Mouse (Mus musculus) liver, embryonic 14.5 days (tissue): ENCODE data around the gene Gm17018. TPM values are rescaled to one million over a fixed set of nuclear protein-coding genes. Genes with fewer than 3 reads are reported as not detected.

ENCODE experiments used
- ATAC-seq: fragments of 200-750 bp; cut with Nextera tagmentation; 2 replicates; pipeline ENCODE4 v1.8.0; 2017; ENCODE audit warnings: moderate number of reproducible peaks, mild to moderate bottlenecking, moderate library complexity; ENCODE audit not compliant: insufficient read depth
- DNase-seq, 3 experiments: peaks; one replicate each; pipeline ENCODE4 v3.0.0-alpha.2; 2012 to 2013; ENCODE audit warnings: low read depth in 3 of 3, low spot score in 3 of 3
- H3K27ac ChIP-seq: fragments of 300-500 bp; sonication (generic); 2 replicates; pipeline ENCODE4 v1.5.1; 2014; ENCODE audit warnings: moderate library complexity, mild to moderate bottlenecking, control low read depth, inconsistent platforms
- H3K27me3 ChIP-seq: fragments of 300-500 bp; sonication (generic); 2 replicates; pipeline ENCODE4 v1.6.1; 2014; ENCODE audit warnings: mild to moderate bottlenecking, low read length, moderate library complexity; ENCODE audit not compliant: control insufficient read depth, insufficient read depth
- H3K36me3 ChIP-seq: fragments of 300-500 bp; sonication (generic); replicated peaks from 2 replicates; pipeline ENCODE4 v1.6.1; 2014; ENCODE audit warnings: low read depth; ENCODE audit not compliant: control insufficient read depth, insufficient read depth
- H3K4me1 ChIP-seq, 2 experiments: fragments of 200-500 bp in 1 of 2; fragments of 300-500 bp in 1 of 2; sonication (generic) in 1 of 2; replicated peaks; 2 replicates each; pipeline ENCODE4 v1.6.1; 2012 to 2014; ENCODE audit warnings: antibody characterized with exemption in 1 of 2, inconsistent platforms in 1 of 2, low read length in 1 of 2; ENCODE audit not compliant: control insufficient read depth in 2 of 2, insufficient read depth in 2 of 2
- H3K4me2 ChIP-seq: fragments of 300-500 bp; sonication (generic); 2 replicates; pipeline ENCODE4 v1.6.1; 2014; ENCODE audit warnings: low read depth, mild to moderate bottlenecking, control low read depth, moderate library complexity
- H3K4me3 ChIP-seq, 2 experiments: fragments of 200-500 bp in 1 of 2; fragments of 300-500 bp in 1 of 2; sonication (generic) in 1 of 2; 2 replicates each; pipeline ENCODE4 v1.5.1; 2012 to 2014; ENCODE audit warnings: low read depth in 2 of 2, low read length in 2 of 2, mild to moderate bottlenecking in 2 of 2, control low read depth in 1 of 2, inconsistent platforms in 1 of 2, moderate library complexity in 1 of 2; ENCODE audit not compliant: insufficient read depth in 1 of 2
- H3K9ac ChIP-seq: fragments of 300-500 bp; sonication (generic); replicated peaks from 2 replicates; pipeline ENCODE4 v1.6.1; 2014; ENCODE audit warnings: mild to moderate bottlenecking, control low read depth, moderate library complexity
- H3K9me3 ChIP-seq: fragments of 300-500 bp; sonication (generic); 2 replicates; pipeline ENCODE4 v1.6.1; 2016; ENCODE audit warnings: low read length, mixed read lengths; ENCODE audit not compliant: control insufficient read depth
- CTCF ChIP-seq: IDR thresholded peaks from 2 replicates; pipeline ENCODE4 v1.5.1; 2016; ENCODE audit warnings: antibody characterized with exemption, low read depth, control low read depth
- EP300 ChIP-seq: IDR thresholded peaks from 2 replicates; pipeline ENCODE4 v1.6.1; 2016; ENCODE audit warnings: antibody characterized with exemption, low read depth
- WGBS: fragments of 180-500 bp; shearing (Covaris S2); extraction: QIAGEN DNeasy Blood & Tissue Kit; methylation state at CpG from one replicate; pipeline ENCODE4 v1.1.7; 2014; ENCODE audit not compliant: insufficient replicate concordance; 5-methylcytosine and 5-hydroxymethylcytosine counted together
- polyA plus RNA-seq, 2 experiments: library from polyadenylated mRNA; depleted of rRNA in 1 of 2; stranded (reverse) in 1 of 2; unstranded in 1 of 2; fragments of >200 nt; fragmentation: Nextera tagmentation in 1 of 2; extraction: Ambion mirVana in 1 of 2; gene quantifications; 2 replicates each; pipeline versions ENCODE4 v1.2.1 to v1.2.3; 2012 to 2014

Gm17018 gene
- polyA plus RNA-seq, 2 experiments, result 7.5 to 15.5 TPM

DNA sequence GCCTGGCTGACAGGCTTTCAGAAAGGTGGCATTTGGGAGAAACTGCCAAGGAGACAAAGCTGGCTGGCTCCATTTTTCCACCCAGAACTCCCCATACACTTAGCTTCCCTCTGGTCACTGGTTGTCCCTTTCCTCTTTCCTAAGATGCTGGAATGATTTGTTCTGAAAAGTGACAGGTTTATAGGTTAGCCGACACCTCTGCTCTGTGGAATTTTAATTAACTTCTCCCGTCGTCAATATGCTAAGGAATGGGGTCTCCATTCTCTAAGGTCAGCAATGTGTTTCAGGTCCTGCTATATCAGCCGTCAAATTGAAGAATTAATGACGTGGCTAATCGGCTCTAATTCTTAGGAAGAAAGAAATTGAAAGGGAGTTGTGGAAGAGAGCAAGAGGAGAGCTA lies 68.2 kb downstream of the Gm17018 start:
- TF ChIP-seq EP300, result no peak
- TF ChIP-seq CTCF, result no peak
- no peaks in the 10 kb centered on the region for H3K36me3 ChIP-seq
- no peaks in the 10 kb centered on the region for H3K9me3 ChIP-seq
- H3K4me1 ChIP-seq, result peaks cover 19 to 24% of the 10 kb centered on the region in 2 experiments
- no peak for ATAC-seq
- H3K4me3 ChIP-seq, result no peak overlapping the region
- WGBS, result 73% methylated on average over 6 of the region's 6 CpGs
- no peak overlapping the region for H3K4me2 ChIP-seq
- H3K27ac ChIP-seq, result no peak overlapping the region
- H3K27me3 ChIP-seq, result no peaks in the 10 kb centered on the region
- H3K9ac ChIP-seq, result no peak overlapping the region
- DNase-seq, result no peak

DNA sequence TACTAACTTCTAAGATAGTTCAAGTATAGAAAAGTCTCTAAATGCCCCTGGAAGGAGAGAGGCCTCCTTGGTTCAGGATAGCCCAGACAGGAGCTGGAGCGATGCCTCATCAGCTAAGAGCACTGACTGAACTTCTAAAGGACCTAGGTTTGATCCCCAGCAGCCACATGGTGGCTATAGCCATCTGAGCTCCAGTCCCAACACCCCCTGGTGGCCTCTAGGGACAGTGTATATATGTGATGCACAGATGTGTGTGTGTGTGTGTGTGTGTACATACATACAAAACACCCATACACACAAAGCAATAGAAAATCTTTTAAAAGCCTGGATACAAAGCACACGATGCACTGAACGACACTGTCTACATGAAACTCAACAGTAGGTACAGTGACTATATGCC lies 68.8 kb downstream of the Gm17018 start:
- DNase-seq (no peak), ATAC-seq (no peak)
- H3K27ac ChIP-seq, result no peak overlapping the region
- H3K4me2 ChIP-seq, result no peak overlapping the region
- no peaks in the 10 kb centered on the region for H3K27me3 ChIP-seq
- H3K4me3 ChIP-seq, result no peak overlapping the region
- H3K36me3 ChIP-seq, result no peaks in the 10 kb centered on the region
- H3K4me1 ChIP-seq, result peaks cover 19 to 24% of the 10 kb centered on the region in 2 experiments
- 78% methylated on average over 3 of the region's 3 CpGs for WGBS
- TF ChIP-seq EP300, result no peak
- TF ChIP-seq CTCF, result peak; percentile 69
- H3K9me3 ChIP-seq, result no peaks in the 10 kb centered on the region
- H3K9ac ChIP-seq, result no peak overlapping the region

Other genes with a start within 250 kb of the Gm17018 start
- gene Btrc, start 196.9 kb upstream of the Gm17018 start, polyA plus RNA-seq (2012; rRNA removed), result 21.0 and 27.6 TPM in 2 replicates
- gene Btrc, start 196.9 kb upstream of the Gm17018 start, polyA plus RNA-seq (2014; fragmentation: Nextera tagmentation; extraction: Ambion mirVana), result 40.3 and 46.7 TPM in 2 replicates
- gene Poll, start 84 bp upstream of the Gm17018 start, polyA plus RNA-seq (2012; rRNA removed), result 3.4 and 3.7 TPM in 2 replicates
- 4.1 and 5.0 TPM in 2 replicates for gene Poll, start 84 bp upstream of the Gm17018 start, polyA plus RNA-seq (2014; fragmentation: Nextera tagmentation; extraction: Ambion mirVana)
- 14.5 and 18.9 TPM in 2 replicates for gene Fbxw4, start 99.7 kb downstream of the Gm17018 start, polyA plus RNA-seq (2012; rRNA removed)
- gene Fbxw4, start 99.7 kb downstream of the Gm17018 start, polyA plus RNA-seq (2014; fragmentation: Nextera tagmentation; extraction: Ambion mirVana), result 2.5 and 3.1 TPM in 2 replicates
- gene Fgf8, start 182.3 kb downstream of the Gm17018 start, polyA plus RNA-seq (2012; rRNA removed), result 0.08 TPM in 1 of 2 replicates, not detected in the other
- gene Fgf8, start 182.3 kb downstream of the Gm17018 start, polyA plus RNA-seq (2014; fragmentation: Nextera tagmentation; extraction: Ambion mirVana), result not detected in 2 replicates
- gene Npm3, start 189.0 kb downstream of the Gm17018 start, polyA plus RNA-seq (2012; rRNA removed), result 59.0 and 59.7 TPM in 2 replicates
- gene Npm3, start 189.0 kb downstream of the Gm17018 start, polyA plus RNA-seq (2014; fragmentation: Nextera tagmentation; extraction: Ambion mirVana), result 10.6 and 11.4 TPM in 2 replicates
- 17.1 and 25.2 TPM in 2 replicates for gene Mgea5, start 223.2 kb downstream of the Gm17018 start, polyA plus RNA-seq (2012; rRNA removed)
- gene Mgea5, start 223.2 kb downstream of the Gm17018 start, polyA plus RNA-seq (2014; fragmentation: Nextera tagmentation; extraction: Ambion mirVana), result 15.0 and 16.7 TPM in 2 replicates